Mouse (Mus musculus): ENCODE results near the gene Cpm. TPM values are rescaled to one million over a fixed set of nuclear protein-coding genes. Genes with fewer than 3 reads are reported as not detected.

Gene Cpm
- total RNA-seq, 2 experiments from 2014 or later = 2.3 to 2.4 TPM

- DNase-seq = no peak
Measured at GRCm38 (mm10) chr10:117620530-117620929, 8.8 kb upstream of the Cpm start.

DNA sequence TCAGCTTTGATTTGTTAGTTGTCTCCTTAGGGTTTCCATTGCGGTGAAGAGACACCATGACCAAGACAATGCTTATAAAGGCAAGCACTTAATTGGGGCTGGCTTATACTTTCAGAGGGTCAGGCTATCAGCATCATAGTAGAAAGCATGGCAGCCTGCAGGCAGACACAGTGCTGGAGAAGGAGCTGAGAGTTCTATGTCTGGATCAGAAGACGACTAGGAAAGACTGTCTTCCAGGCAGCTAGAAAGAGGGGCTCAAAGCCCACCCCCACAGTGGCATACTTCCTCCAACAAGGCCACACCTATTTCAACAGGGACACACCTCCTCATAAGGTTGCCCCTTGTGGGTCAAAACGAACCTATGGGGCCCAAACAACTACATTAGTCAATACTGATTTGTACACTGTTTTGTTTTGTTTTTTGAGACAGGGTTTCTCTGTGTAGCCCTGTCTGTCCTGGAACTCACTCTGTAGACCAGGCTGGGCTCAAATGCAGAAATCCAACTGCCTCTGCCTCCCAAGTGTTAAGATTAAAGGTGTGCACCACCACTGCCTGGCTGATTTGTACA is 8.3 kb upstream of the Cpm start:
- DNase-seq = no peak

DNA sequence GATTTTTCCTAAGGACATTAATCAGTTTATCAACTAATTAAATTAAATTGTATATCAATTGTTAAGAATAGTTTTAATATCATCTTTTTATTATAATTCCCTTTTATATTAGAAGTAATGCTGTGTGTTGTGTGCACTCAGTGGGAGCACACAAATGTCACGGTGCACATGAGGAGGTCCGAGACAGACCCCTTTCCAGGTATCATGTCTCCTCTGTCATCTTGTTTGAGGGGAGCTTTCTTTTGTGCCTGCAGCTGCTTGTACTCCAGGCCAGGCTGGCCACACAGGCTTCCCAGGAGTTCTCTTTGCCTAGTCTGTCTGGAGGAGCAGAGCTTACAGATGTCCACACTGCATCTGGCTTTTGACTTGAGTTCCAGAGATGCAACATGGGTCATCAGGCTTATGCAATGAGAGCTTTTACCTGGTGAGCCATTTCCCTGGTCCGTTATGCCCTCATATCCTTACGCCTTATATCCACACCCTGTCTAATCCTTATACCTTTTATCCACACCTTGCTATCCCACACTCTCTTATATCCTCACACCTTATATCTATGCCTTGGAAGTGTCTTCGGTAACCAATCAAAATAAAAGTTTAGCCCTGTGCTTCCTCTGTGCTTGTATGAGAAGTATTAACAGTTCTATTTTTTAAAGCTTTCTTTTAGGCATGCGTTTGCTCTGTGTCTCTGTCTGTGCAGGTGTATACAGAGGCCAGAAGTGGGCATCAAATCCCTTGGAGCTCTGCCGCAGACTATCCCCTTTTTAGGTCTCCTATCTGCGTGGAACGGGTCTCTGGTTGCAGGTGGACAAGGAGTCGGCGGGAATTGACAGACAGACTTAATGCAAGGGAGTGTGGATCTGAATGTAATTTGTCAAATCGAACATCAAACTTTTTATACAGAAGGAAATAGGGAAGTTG is 7.4 kb upstream of the Cpm start:
- no peak for DNase-seq

GRCm38 (mm10) chr10:117623358-117623757 is 5.9 kb upstream of the Cpm start:
- DNase-seq = no peak

GRCm38 (mm10) chr10:117624222-117624621 is 5.1 kb upstream of the Cpm start:
- DNase-seq = no peak

GRCm38 (mm10) chr10:117624655-117625497 is 4.4 kb upstream of the Cpm start:
- no peak for DNase-seq

- DNase-seq = no peak
Measured at GRCm38 (mm10) chr10:117625500-117626296, 3.6 kb upstream of the Cpm start.

- no peak for DNase-seq
Measured at GRCm38 (mm10) chr10:117626297-117626613, 3.0 kb upstream of the Cpm start.

GRCm38 (mm10) chr10:117626840-117627615 is 2.3 kb upstream of the Cpm start:
- no peak for DNase-seq

DNA sequence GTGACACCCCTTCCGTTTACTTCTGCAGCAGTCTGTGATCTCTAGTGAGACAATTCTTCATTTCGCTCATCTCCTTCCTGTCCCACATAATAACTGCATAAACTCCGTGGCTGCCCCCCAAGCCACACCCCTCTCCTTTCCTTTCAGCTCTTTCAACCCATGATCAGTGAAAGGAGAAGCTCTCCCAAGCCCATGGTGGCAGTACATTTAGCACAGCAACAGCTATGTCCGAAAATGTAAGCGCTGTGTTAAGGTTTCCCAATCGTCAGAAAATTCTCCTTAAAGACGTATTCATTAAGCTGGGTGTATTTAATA is 1.7 kb upstream of the Cpm start:
- no peak for DNase-seq

DNA sequence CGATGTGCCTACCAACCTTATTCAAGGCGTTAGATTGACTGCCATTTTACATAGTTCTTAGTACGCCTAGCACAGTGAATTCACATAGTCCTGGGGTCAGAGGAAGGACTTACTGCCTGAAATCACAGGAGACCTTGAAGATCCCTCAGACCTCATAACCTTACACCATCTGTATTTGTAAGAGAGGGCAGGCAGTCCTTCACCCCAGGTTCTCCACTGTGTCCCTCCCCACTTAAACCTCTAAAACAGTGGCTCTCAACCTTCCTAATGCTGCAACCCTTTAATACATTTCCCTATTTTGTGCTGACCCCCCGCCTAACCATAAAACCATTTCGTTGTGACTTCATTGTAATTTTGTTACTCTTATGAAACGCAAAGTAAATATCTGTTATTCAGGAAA is 1.4 kb upstream of the Cpm start:
- no peak for DNase-seq

DNA sequence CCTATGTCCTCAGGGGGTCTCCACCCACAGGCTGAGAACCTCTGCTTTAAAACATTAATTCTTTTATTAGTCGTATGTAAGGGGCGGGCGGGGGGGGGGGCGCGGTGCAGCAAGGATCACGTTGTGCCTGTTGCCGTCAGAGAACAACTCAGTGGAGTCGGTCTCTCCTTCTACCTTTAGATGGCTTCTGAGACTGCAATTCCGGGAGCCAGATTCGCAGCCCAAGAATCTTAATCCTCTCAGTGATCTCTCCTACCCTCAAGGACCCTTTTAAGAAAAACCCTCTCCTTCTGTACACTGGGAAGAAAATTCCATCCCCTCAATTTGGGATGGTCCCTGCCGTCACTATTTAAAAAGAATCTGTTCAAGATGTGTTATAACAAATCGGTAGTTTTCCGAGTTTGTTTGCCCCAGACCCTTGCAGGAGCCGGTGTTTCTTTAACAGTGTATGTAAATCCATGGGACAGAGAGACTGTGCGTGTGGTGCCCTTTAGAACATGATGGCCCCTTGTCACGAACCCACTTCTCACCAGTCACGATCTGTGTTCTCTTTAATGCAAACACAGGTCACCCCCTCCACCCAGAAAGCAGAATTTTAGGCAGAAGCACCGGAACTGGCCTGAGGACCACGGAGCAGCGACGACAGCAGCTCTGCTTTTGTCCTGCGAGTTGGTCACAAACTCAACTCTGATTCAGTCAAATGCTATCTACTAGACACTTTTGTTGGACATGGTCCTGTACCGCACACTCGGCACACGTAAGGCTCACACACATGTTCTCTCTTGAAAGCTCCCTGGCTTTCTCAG is 734 bp upstream of the Cpm start:
- no peak for DNase-seq

DNA sequence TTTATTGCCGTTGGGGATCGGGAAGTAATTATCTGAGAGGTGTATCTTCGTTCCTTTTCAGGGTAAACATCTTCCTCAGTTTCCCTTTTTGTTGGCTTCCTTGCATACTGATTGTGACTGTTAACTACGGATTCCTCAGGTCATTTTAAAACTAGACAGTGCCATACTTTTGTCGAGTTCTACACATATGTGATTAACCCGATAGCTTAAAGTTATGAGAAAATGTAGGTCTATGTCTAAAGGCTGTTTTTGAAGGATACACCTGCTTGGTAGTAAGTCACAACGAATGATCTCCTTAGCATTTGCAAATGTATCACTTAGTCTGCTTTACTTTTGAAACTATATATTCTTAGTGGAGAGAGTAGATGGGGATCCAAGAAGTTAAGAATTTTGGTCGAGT is 876 bp downstream of the Cpm start:
- DNase-seq = no peak

DNA sequence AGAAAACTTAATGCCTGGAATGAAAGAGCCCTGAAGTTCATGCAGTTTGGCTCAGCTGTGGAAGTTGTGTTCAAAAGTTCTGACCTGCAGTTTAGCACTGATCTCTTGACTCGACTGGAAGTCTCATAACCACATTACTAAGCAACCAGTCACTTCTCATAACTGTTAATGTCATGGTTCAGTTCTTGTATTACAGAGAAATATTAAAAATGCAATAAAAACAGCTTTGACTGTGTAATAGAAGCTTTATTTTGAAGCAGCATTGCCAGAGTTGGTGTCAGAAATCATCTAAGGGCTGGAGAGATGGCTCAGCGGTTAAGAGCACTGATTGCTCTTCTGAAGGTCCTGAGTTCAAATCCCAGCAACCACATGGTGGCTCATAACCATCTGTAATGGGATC is 1.5 kb downstream of the Cpm start:
- DNase-seq = no peak

GRCm38 (mm10) chr10:117631562-117632259 is 2.4 kb downstream of the Cpm start:
- no peak for DNase-seq

DNA sequence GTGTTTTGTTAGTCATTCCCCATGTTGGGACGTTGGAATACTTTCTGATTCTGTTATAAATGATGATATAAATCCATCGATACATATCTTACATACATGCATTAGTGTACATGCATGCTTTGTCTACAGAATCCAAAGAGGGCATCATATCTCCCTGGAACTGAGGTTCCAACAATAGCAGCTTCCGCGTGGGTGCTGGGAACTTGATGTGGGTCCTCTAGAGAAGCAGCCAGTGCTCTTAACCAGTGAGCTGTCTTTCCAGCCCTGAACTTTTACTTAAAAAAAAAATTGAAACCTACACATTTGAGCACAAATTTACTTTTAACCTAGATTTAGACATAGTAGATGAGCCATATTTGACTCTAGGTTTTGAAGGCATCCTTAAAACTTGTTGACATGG is 3.1 kb downstream of the Cpm start:
- no peak for DNase-seq

GRCm38 (mm10) chr10:117633564-117634208 is 4.4 kb downstream of the Cpm start:
- no peak for DNase-seq

DNA sequence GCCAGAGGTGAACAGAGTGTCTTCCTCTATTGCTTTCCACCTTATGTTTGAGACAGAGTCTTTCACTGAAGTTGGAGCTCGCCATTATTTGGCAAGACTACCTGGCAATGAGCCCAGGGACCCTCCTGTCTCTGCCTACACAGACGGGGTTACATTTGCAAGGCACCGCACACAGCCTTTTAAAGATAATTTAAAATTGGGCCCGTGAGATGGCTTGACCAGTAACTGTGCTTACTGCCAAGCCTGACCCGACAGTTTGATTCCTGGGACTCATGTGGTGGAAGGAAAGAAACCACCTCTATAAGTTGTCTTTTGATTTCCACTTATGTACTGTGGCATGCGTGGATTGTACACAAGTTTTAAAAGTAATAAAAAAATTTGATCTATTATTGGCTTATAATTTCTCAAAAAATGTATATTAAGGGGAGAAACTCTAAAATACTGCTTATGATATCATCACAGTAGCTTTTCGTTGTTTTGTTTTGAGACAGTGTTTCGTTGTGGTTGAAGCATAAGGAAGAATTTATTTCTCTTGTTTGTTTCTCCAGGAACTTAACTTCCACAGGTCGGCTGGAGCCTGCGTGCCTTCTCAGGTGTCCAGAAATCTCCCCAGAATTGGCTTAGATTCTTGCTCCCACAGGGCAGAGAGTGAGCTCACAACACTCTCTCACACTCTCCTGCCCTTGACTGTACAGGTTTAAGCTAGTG is 5.2 kb downstream of the Cpm start:
- no peak for DNase-seq

Measured in gastrocnemius, postnatal 25 days (tissue).